Mouse (Mus musculus) lung, embryonic 16.5 days (tissue): ENCODE data around the gene Bloc1s5. TPM values are rescaled to one million over a fixed set of nuclear protein-coding genes. Genes with fewer than 3 reads are reported as not detected.
"Not testable (repeated sequence)": the region's sequence is repeated elsewhere in the genome, so short reads cannot be mapped to it uniquely, and the experiment has no call there.

Experiments used
- ATAC-seq: fragments of 200-750 bp; cut with Nextera tagmentation; 2 replicates; pipeline ENCODE4 v1.8.0; 2017; ENCODE audit warnings: low read depth, mild to moderate bottlenecking, moderate library complexity
- H3K27ac ChIP-seq: fragments of 300-500 bp; sonication (generic); 2 replicates; pipeline ENCODE4 v1.5.1; 2014; ENCODE audit warnings: mild to moderate bottlenecking, control low read depth, low read length
- H3K27me3 ChIP-seq: fragments of 300-500 bp; sonication (generic); 2 replicates; pipeline ENCODE4 v1.6.1; 2014; ENCODE audit warnings: low read depth, low read length, mixed read lengths; ENCODE audit not compliant: control insufficient read depth, insufficient read depth
- H3K36me3 ChIP-seq: fragments of 300-500 bp; sonication (generic); 2 replicates; pipeline ENCODE4 v1.6.1; 2014; ENCODE audit warnings: low read length; ENCODE audit not compliant: control insufficient read depth, insufficient read depth
- H3K4me1 ChIP-seq: fragments of 300-500 bp; sonication (generic); replicated peaks from 2 replicates; pipeline ENCODE4 v1.6.1; 2014; ENCODE audit warnings: low read length, mixed read lengths; ENCODE audit not compliant: control insufficient read depth, insufficient read depth
- H3K4me2 ChIP-seq: fragments of 300-500 bp; sonication (generic); 2 replicates; pipeline ENCODE4 v1.6.1; 2014; ENCODE audit warnings: low read depth, low read length, control low read depth
- H3K4me3 ChIP-seq: fragments of 300-500 bp; sonication (generic); 2 replicates; pipeline ENCODE4 v1.5.1; 2014; ENCODE audit warnings: mild to moderate bottlenecking, low read length, control low read depth
- H3K9ac ChIP-seq: fragments of 300-500 bp; sonication (generic); 2 replicates; pipeline ENCODE4 v1.6.1; 2014; ENCODE audit warnings: low read length, control low read depth
- H3K9me3 ChIP-seq: fragments of 300-500 bp; sonication (generic); 2 replicates; pipeline ENCODE4 v1.6.1; 2016; ENCODE audit warnings: low read length; ENCODE audit not compliant: control insufficient read depth
- WGBS: fragments of 180-500 bp; shearing (Covaris S2); extraction: QIAGEN DNeasy Blood & Tissue Kit; methylation state at CpG from one replicate; pipeline ENCODE4 v1.1.7; 2014; 5-methylcytosine and 5-hydroxymethylcytosine counted together
- polyA plus RNA-seq: library from polyadenylated mRNA; unstranded; fragments of >200 nt; fragmentation: Nextera tagmentation; extraction: Ambion mirVana; gene quantifications from 2 replicates; pipeline ENCODE4 v1.2.1, GENCODE M21; 2015

Bloc1s5 gene
- 16.6 and 19.5 TPM in 2 replicates for polyA plus RNA-seq

- H3K27me3 ChIP-seq = no peaks in the 10 kb centered on the region
- H3K36me3 ChIP-seq = no peaks in the 10 kb centered on the region
- peaks cover 3% of the 10 kb centered on the region; the same call in 1 of the 2 replicates for H3K4me1 ChIP-seq
- peak within 1 kb of the TSS; percentile 60 for H3K4me2 ChIP-seq
- H3K9ac ChIP-seq = peak within 1 kb of the TSS; percentile 74
- peak within 1 kb of the TSS; percentile 43 for H3K27ac ChIP-seq
- ATAC-seq = peak; percentile 97
- H3K4me3 ChIP-seq = peak within 1 kb of the TSS; percentile 67
- no peaks in the 10 kb centered on the region for H3K9me3 ChIP-seq
- WGBS = under 1% methylated on average over 44 of the region's 44 CpGs
Measured at GRCm38 (mm10) chr13:38634800-38635269, at the start of gene Bloc1s5. TSS of gene Bloc1s5 (minus strand) at chr13:38635109.

- no peaks in the 10 kb centered on the region for H3K27me3 ChIP-seq
- no peak overlapping the region for H3K27ac ChIP-seq
- H3K4me3 ChIP-seq = no peak overlapping the region
- WGBS = 68% methylated on average over 9 of the region's 9 CpGs
- H3K4me1 ChIP-seq = no peaks in the 10 kb centered on the region
- no peaks in the 10 kb centered on the region for H3K36me3 ChIP-seq
- no peak overlapping the region for H3K4me2 ChIP-seq
- no peak overlapping the region for H3K9ac ChIP-seq
- no peak for ATAC-seq
- H3K9me3 ChIP-seq = no peaks in the 10 kb centered on the region
Measured at GRCm38 (mm10) chr13:38672336-38672735, 37.4 kb upstream of the Bloc1s5 start.

DNA sequence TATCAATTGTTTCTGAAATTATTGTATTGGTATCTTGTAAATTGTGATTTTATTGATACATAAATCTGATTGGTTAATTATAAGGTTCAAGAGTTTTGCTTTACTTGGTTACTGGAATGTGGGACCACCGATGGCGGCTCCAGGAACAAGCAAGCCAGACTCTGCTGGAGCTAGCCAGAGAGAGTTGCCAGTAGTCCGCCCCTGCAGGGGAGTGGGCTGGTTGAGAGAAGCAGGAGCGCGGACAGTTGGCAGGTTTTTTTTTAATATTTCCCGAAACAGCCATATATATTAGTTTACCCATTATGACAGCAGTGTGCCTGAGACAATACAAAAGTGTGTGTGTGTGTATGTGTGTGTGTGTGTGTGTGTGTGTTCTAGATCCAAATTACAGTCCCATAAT is 36.5 kb upstream of the Bloc1s5 start:
- H3K9me3 ChIP-seq, H3K9ac ChIP-seq, ATAC-seq, H3K4me1 ChIP-seq, H3K4me2 ChIP-seq, H3K36me3 ChIP-seq, H3K27me3 ChIP-seq, H3K27ac ChIP-seq, H3K4me3 ChIP-seq: not testable (repeated sequence)
- 81% methylated on average over 6 of the region's 6 CpGs for WGBS

- Histone ChIP-seq H3K4me1 (no peaks in the 10 kb centered on the region), H3K9ac (no peak overlapping the region), H3K4me3 (no peak overlapping the region), H3K4me2 (no peak overlapping the region), H3K27me3 (no peaks in the 10 kb centered on the region), H3K27ac (no peak overlapping the region), H3K36me3 (no peaks in the 10 kb centered on the region), H3K9me3 (no peaks in the 10 kb centered on the region)
- ATAC-seq = no peak
Measured at GRCm38 (mm10) chr13:38670051-38670450, 35.1 kb upstream of the Bloc1s5 start.

DNA sequence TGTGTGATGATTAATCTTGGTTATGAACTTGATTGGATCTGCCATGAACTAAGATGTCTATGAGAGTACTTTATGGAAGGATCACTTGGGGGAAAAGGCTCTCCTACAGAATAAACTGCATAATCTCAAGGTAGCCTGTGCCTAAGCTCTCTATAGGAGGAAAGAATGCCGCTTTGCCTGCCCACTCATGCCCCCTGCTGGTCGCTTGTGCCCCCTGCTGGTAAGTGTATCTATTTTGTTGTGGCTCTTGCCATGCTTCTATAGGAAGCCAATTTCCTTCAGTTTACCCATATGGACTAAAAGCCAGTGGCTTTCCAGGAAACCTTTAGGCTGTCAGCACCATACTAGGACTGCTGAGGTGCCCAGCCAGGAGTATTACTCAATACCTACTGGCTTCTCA is 33.6 kb upstream of the Bloc1s5 start:
- H3K27me3 ChIP-seq = no peaks in the 10 kb centered on the region
- H3K4me3 ChIP-seq = no peak overlapping the region
- H3K36me3 ChIP-seq = no peaks in the 10 kb centered on the region
- H3K4me1 ChIP-seq = no peaks in the 10 kb centered on the region
- no peak for ATAC-seq
- no peaks in the 10 kb centered on the region for H3K9me3 ChIP-seq
- H3K9ac ChIP-seq = no peak overlapping the region
- WGBS = 21% methylated on average over 2 of the region's 2 CpGs
- H3K4me2 ChIP-seq = no peak overlapping the region
- no peak overlapping the region for H3K27ac ChIP-seq

DNA sequence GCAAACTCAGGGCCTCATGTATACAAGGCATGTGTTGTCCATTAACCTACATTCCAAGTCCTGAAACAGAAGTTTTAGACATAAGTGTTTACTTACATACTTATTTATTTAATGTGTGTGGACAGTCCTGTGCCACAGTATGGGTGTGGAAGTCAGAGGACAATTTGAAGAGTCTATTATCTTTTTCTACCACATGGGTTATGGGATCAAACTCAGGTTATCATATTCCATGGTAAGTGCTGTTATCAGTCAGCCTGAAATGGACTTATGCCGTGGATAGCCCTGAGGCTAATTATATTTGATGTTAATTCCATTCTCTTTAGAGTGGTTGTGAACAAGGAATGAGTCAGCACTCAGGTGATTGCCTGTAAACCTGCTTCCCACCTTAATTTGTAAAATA is 29.8 kb upstream of the Bloc1s5 start:
- ATAC-seq = no peak
- H3K27me3 ChIP-seq = no peaks in the 10 kb centered on the region
- 29% methylated on average over 1 of the region's 1 CpGs for WGBS

GRCm38 (mm10) chr13:38659524-38660136 is 24.7 kb upstream of the Bloc1s5 start:
- no peaks in the 10 kb centered on the region for H3K27me3 ChIP-seq
- ATAC-seq = no peak
- 0 out of 2 replicates have a peak, but pooled peaks cover 5% of the 10 kb centered on the region for H3K9me3 ChIP-seq
- H3K4me1 ChIP-seq = peaks cover 7% of the 10 kb centered on the region
- no peak overlapping the region for H3K9ac ChIP-seq
- 89% methylated on average over 12 of the region's 12 CpGs for WGBS
- no peak overlapping the region for H3K4me3 ChIP-seq
- H3K27ac ChIP-seq = no peak overlapping the region
- no peak overlapping the region for H3K4me2 ChIP-seq
- H3K36me3 ChIP-seq = peaks cover 12% of the 10 kb centered on the region

More for the DNA sequence above, 29.8 kb upstream of the Bloc1s5 start:
- Histone ChIP-seq H3K9me3 (0 out of 2 replicates have a peak, but pooled peaks cover 5% of the 10 kb centered on the region), H3K4me1 (no peaks in the 10 kb centered on the region), H3K36me3 (no peaks in the 10 kb centered on the region), H3K4me2 (no peak overlapping the region), H3K4me3 (no peak overlapping the region), H3K27ac (no peak overlapping the region), H3K9ac (no peak overlapping the region)

DNA sequence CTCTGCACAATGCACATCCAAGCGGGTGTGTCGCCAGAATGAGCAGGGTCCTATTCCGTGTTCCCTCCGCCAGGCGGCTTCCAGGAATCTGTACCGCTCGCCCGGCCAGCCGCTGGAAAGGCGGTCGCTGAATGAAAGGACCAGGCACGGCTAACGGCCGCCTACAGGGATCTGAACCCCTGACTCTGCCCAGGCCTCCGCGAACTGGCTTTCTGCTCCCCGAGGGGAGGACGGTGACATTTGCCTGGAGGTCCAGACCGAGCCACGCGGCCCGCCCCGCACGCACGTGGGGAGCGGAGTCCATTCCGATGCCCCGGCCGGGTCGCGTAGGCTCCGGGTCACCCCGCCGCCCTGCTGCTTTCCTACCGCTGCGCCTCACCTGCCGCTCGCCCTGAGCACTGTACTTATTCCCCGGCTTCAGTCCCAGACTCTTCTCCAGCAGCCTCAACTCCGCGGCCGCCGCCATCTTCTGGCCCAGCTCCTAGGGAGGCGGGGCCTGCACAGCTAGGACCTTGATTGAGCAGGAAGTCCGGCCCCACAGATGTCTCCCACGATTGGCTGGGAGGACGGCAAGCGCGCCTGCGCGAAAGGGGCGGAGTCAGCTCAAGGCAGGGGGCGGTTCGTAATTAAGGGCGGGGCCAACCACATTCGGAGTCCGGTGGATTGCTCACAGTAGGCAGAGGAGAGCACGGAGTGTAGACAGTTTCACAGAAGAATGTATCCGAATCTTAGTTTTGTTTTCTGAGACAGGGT is 23.8 kb upstream of the Bloc1s5 start, which contains the start of gene Eef1e1:
Eef1e1 (minus strand) TSS at position 531 of the 753 bp plus-strand sequence.
- under 1% methylated on average over 59 of the region's 59 CpGs for WGBS
- Histone ChIP-seq H3K4me1 (peaks cover 7% of the 10 kb centered on the region), H3K4me3 (peak within 1 kb of the TSS; percentile 94), H3K4me2 (peak within 1 kb of the TSS; percentile 69), H3K27me3 (no peaks in the 10 kb centered on the region), H3K9ac (peak within 1 kb of the TSS; percentile 94), H3K9me3 (0 out of 2 replicates have a peak, but pooled peaks cover 5% of the 10 kb centered on the region), H3K36me3 (peaks cover 22% of the 10 kb centered on the region), H3K27ac (peak within 1 kb of the TSS; percentile 86)
- peak; percentile 100 for ATAC-seq

DNA sequence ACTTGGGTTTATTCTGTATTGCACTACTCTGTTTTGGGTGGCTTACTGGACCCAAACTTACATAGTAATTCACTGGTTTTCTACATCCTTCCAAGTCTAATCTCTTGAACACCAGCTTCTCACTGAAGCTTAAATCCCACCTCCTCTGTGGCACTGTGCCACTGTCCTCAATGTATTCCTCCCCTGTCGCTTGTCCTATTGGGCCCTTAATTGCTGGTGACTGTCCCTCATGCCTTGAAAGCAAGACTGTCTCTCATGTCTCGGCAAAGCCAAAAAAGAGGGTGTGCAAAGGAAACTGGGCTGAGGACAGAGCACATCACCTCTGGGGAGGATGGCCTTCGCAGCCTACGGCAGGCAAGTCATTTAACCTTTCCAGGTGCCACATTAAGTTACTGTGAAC is 23.0 kb upstream of the Bloc1s5 start:
- no peak for ATAC-seq
- Histone ChIP-seq H3K36me3 (peaks cover 25% of the 10 kb centered on the region), H3K27ac (no peak overlapping the region), H3K9me3 (0 out of 2 replicates have a peak, but pooled peaks cover 5% of the 10 kb centered on the region), H3K4me1 (peaks cover 7% of the 10 kb centered on the region), H3K4me3 (peak overlapping the region; percentile 94), H3K4me2 (peak overlapping the region; percentile 69), H3K9ac (peak overlapping the region; percentile 94), H3K27me3 (no peaks in the 10 kb centered on the region)
- 19% methylated on average over 4 of the region's 4 CpGs for WGBS
